Mouse (Mus musculus) CH12.LX (cell line): Measurements from ENCODE around the gene Rreb1.

Experiments
- CTCF ChIP-seq, 2 experiments: IDR thresholded peaks in 1 of 2; conservative IDR thresholded peaks in 1 of 2; 2 replicates each; pipeline ENCODE4 v1.5.1; 2011 to 2012; ENCODE audit warnings: low read depth in 2 of 2, low read length in 2 of 2, improper control_type of control experiment in 1 of 2, inconsistent platforms in 1 of 2, mild to moderate bottlenecking in 1 of 2, moderate library complexity in 1 of 2
- EP300 ChIP-seq: IDR thresholded peaks from 2 replicates; pipeline ENCODE4 v1.6.1; 2011; ENCODE audit warnings: low read length, improper control_type of control experiment
- GABPA ChIP-seq: IDR thresholded peaks from 2 replicates; pipeline ENCODE4 v1.6.1; 2012; ENCODE audit warnings: low read depth, low read length, improper control_type of control experiment, inconsistent platforms; ENCODE audit not compliant: insufficient replicate concordance
- MAX ChIP-seq: IDR thresholded peaks from 2 replicates; pipeline ENCODE4 v1.6.1; 2011; ENCODE audit warnings: low read length, improper control_type of control experiment
- POLR2A ChIP-seq: IDR thresholded peaks from 2 replicates; pipeline ENCODE4 v1.6.1; 2011; ENCODE audit warnings: low read depth, mild to moderate bottlenecking, improper control_type of control experiment, low read length
- SMC3 ChIP-seq: IDR thresholded peaks from 2 replicates; pipeline ENCODE4 v1.6.1; 2011; ENCODE audit warnings: low read depth, low read length, improper control_type of control experiment
- ZKSCAN1 ChIP-seq: IDR thresholded peaks from 2 replicates; pipeline ENCODE4 v1.6.1; 2012; ENCODE audit warnings: low read depth, inconsistent platforms, low read length, improper control_type of control experiment, borderline replicate concordance

DNA sequence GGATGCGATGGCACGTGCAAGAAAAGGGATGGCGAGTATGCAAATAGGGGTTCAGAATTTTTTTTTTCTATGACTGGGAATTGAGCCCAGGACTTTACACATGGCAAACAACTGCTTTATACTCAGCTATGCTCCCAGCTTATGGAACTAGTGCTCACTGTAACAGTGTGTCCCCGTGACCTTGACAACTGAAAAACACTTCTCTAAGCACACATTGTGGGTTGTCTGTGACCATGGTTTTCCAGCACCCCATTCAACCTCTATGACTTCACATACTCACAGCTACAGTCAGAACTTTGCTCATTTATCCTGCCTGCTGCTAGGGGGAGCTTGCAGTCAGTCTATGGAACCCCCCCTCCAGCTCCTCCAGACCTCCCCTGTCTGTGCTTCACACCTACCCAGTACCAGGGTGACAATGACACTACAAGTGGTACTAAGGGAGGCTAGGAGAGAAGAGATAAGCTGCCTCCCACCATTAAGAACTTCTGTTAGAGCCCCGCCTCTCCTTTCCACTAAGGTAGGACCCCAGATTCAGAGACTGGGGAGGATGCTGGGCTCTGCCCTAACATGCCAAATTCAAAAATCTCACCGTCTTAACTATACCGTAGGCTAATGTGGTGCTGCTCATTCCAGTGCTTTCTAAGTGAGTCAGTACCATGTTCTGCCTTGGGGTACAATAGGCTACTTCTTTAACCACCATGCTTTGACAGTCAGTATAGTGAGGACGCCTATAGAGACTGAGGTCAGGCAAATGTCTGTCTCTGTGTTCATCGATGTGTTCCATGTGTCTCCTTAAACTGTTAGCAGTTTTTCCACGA is 145.7 kb downstream of the Rreb1 start:
- TF ChIP-seq CTCF (conservative IDR thresholded peaks at IDR 0.05 in 1 of 2, IDR thresholded peaks at IDR 0.05 in 1 of 2; ENCODE audit: low read depth in 2 of 2, low read length in 2 of 2), result no peak
- TF ChIP-seq GABPA, result no peak
- TF ChIP-seq MAX, result no peak
- TF ChIP-seq EP300, result no peak
- TF ChIP-seq ZKSCAN1, result no peak
- no peak for TF ChIP-seq SMC3
- TF ChIP-seq POLR2A, result no peak
